Mouse (Mus musculus) lung, postnatal 0 days (tissue): ENCODE measurements at regions not wholly inside any gene's neighbourhood (a gene's known extent, or its start where the extent isn't known, plus 50 kb on each side); places are given as distances from the start of the nearest gene placed in this dataset.

Experiments
- CTCF ChIP-seq: IDR thresholded peaks from 2 replicates; pipeline ENCODE4 v1.5.1; 2016; ENCODE audit warnings: antibody characterized with exemption, mild to moderate bottlenecking
- EP300 ChIP-seq: IDR thresholded peaks from 2 replicates; pipeline ENCODE4 v1.6.1; 2016; ENCODE audit warnings: antibody characterized with exemption, mild to moderate bottlenecking, control low read depth

DNA sequence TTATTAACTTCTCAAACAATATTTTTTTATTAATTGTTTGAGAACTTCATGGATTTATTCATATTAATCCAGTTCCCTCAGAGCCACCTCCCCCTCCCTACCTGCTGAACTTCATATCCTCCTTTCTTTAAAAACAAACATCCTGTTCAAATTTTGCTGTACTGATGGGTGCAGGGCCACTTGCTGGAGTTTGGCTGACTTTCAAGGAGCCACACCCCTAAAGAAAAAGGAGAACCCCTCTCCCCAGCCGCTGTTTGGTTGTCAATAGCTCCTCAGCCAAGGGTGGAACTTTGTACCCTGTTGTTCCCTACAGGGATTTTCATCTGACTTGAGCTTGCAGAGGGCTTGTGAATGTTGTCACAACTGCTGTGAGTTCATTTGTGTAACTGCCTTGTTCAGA lies 160.0 kb upstream of the Col8a1 start:
- TF ChIP-seq CTCF (no peak), EP300 (no peak)
